In genomic region chr17:31937141-31937554, GRCm38 (mm10) we compare ENCODE assay signal across 8 mouse cellular contexts.
DNase-seq lines count a peak whose midpoint lies in the region; ATAC-seq and TF ChIP-seq lines count a peak whose summit lies in the region.

No protein-coding gene starts in this region.

- no peak overlapping the region for H3K4me2 ChIP-seq in limb, embryonic 14.5 days (replicated peaks; ENCODE audit: low read depth, low read length, severe bottlenecking)
- no peak overlapping the region for H3K4me2 ChIP-seq in forebrain, embryonic 16.5 days (ENCODE audit: low read length)

- peak; percentile 79 for ATAC-seq in common myeloid progenitor, adult 5-6 weeks (replicated peaks; ENCODE audit: low read depth, poor library complexity, severe bottlenecking)
- no peak for ATAC-seq in limb, embryonic 14.5 days (ENCODE audit: low FRiP score, low read depth)
- no peak for ATAC-seq in forebrain, embryonic 16.5 days

- H3K4me3 ChIP-seq in layer of hippocampus, adult 2 months, result no peak overlapping the region
- no peak overlapping the region for H3K4me3 ChIP-seq in limb, embryonic 14.5 days (replicated peaks; ENCODE audit: low read length)
- no peak overlapping the region for H3K4me3 ChIP-seq in forebrain, embryonic 16.5 days (replicated peaks; ENCODE audit: low read length)

- intact Hi-C loops in heart, postnatal 25 days (cut with DNase I), result loop anchor here (5.0 kb wide), 1 partner anchor 250 kb away; no protein-coding TSS in a partner anchor

- 21% methylated on average over 3 of the region's 3 CpGs for whole genome bisulfite sequencing in limb, embryonic 14.5 days
- 47% methylated on average over 3 of the region's 3 CpGs for WGBS in forebrain, embryonic 16.5 days

- no peaks in the 10 kb centered on the region for H3K9me3 ChIP-seq in limb, embryonic 14.5 days (ENCODE audit: control insufficient read depth, low read length)
- H3K9me3 ChIP-seq in forebrain, embryonic 16.5 days (ENCODE audit: control insufficient read depth, low read length), result no peaks in the 10 kb centered on the region

- peak; percentile 54 for TF ChIP-seq CTCF in layer of hippocampus, adult 2 months (conservative IDR thresholded peaks at IDR 0.05)

- DNase-seq in layer of hippocampus, adult 2 months (ENCODE audit: low spot score in 2 of 2), result no peak
- no peak for DNase-seq in layer of hippocampus, postnatal 36 days
- peak; percentile 57 for DNase-seq in heart, postnatal 25 days (ENCODE audit: low spot score)
- DNase-seq in limb, embryonic 14.5 days (ENCODE audit: low spot score), result peak; percentile 40
- no peak for DNase-seq in spleen, postnatal 4 days (ENCODE audit: low spot score in 2 of 2)
- DNase-seq in frontal cortex, postnatal 25 days (ENCODE audit: low spot score in 2 of 2), result no peak

- peak overlapping the region; percentile 43; the same call in 1 of the 2 replicates for H3K27ac ChIP-seq in layer of hippocampus, adult 2 months
- H3K27ac ChIP-seq in limb, embryonic 14.5 days (replicated peaks; ENCODE audit: low read depth, low read length), result peak overlapping the region; percentile 19; the same call in 1 of the 2 replicates
- H3K27ac ChIP-seq in forebrain, embryonic 16.5 days (ENCODE audit: low read length), result no peak overlapping the region

- H3K4me1 ChIP-seq in limb, embryonic 14.5 days (ENCODE audit: control insufficient read depth, insufficient read depth, low read length), result peaks cover 5% of the 10 kb centered on the region
- H3K4me1 ChIP-seq in forebrain, embryonic 16.5 days (replicated peaks; ENCODE audit: control insufficient read depth, insufficient read depth, low read length), result 0 out of 2 replicates have a peak, but pooled peaks cover 2% of the 10 kb centered on the region

- H3K9ac ChIP-seq in limb, embryonic 14.5 days (ENCODE audit: low read depth, low read length, severe bottlenecking), result no peak overlapping the region
- no peak overlapping the region for H3K9ac ChIP-seq in forebrain, embryonic 16.5 days (replicated peaks; ENCODE audit: low read depth, low read length)

- no peaks in the 10 kb centered on the region for H3K36me3 ChIP-seq in limb, embryonic 14.5 days (ENCODE audit: control insufficient read depth, insufficient read depth, low read length)
- no peaks in the 10 kb centered on the region for H3K36me3 ChIP-seq in forebrain, embryonic 16.5 days (ENCODE audit: control insufficient read depth, insufficient read depth)

- TF ChIP-seq POLR2A in limb, embryonic 14.5 days (IDR thresholded peaks at IDR 0.05; ENCODE audit: borderline replicate concordance, extremely low read depth, insufficient read depth, insufficient read length), result no peak

- no peaks in the 10 kb centered on the region for H3K27me3 ChIP-seq in limb, embryonic 14.5 days (ENCODE audit: control insufficient read depth, insufficient read depth, low read length)
- H3K27me3 ChIP-seq in forebrain, embryonic 16.5 days (replicated peaks; ENCODE audit: control insufficient read depth, insufficient read depth, low read length), result no peaks in the 10 kb centered on the region

Comparison
In these comparisons a context has a peak if more than half of its experiments do, and no peak if none do; other contexts are left out.
1. DNase-seq: peak in heart, postnatal 25 days (single experiment) and limb, embryonic 14.5 days (single experiment); none in layer of hippocampus, adult 2 months (0 of 2), layer of hippocampus, postnatal 36 days (0 of 2), spleen, postnatal 4 days (0 of 2) and frontal cortex, postnatal 25 days (0 of 2).